Mouse (Mus musculus): Measurements from ENCODE around the gene Slfn8. TPM values are rescaled to one million over a fixed set of nuclear protein-coding genes. Genes with fewer than 3 reads are reported as not detected.
A peak's percentile ranks its signal among the peaks of the same experiment; 100 is the strongest.

The Slfn8 gene
- polyA plus RNA-seq (2015; fragmentation: Nextera tagmentation; extraction: Ambion mirVana), result 0.33 and 0.35 TPM in 2 replicates

DNA sequence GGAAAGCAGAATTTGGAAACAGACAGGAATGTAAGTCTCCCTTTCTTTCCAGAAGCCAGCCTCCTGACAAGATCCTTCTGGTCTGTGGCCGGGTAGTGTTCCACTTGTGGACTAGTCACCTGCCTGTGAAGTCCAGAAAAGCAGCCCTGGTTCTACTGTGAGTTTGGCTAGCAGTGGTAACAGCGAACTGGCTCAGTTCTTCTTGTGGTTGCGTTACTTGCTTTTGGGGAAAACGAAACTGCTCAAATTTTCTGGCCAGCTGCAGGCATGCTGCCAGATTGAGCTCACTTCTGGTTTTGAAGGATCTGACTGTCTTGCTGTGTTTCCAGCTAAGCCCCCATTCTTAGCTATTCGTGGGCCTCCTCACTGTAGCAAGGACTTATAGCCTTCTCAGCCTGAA, at the start of gene Slfn8:
Slfn8 (minus strand) TSS at position 190 of the 400 bp plus-strand sequence.
- Histone ChIP-seq H3K27ac (replicated peaks) (no peak within 1 kb of the TSS), H3K9me3 (ENCODE audit: control insufficient read depth, low read length) (no peaks in the 10 kb centered on the region), H3K9ac (ENCODE audit: low read length) (no peak within 1 kb of the TSS), H3K4me1 (replicated peaks; ENCODE audit: control insufficient read depth, insufficient read depth) (no peaks in the 10 kb centered on the region), H3K4me2 (replicated peaks; ENCODE audit: low read depth) (peak within 1 kb of the TSS; percentile 18), H3K4me3 (ENCODE audit: low read depth, low read length) (no peak within 1 kb of the TSS; the same call in 1 of the 2 replicates), H3K27me3 (ENCODE audit: control insufficient read depth, insufficient read depth, low read length) (no peaks in the 10 kb centered on the region), H3K36me3 (ENCODE audit: control insufficient read depth, insufficient read depth, low read length) (no peaks in the 10 kb centered on the region)
- DNase-seq (ENCODE audit: low spot score) (no peak), ATAC-seq (ENCODE audit: low FRiP score, low TSS enrichment) (no peak)
- TF ChIP-seq EP300 (optimal IDR thresholded peaks at IDR 0.05) (no peak), CTCF (IDR thresholded peaks at IDR 0.05; ENCODE audit: low read depth) (no peak)
- whole genome bisulfite sequencing, result 44% methylated on average over 5 of the region's 5 CpGs

DNA sequence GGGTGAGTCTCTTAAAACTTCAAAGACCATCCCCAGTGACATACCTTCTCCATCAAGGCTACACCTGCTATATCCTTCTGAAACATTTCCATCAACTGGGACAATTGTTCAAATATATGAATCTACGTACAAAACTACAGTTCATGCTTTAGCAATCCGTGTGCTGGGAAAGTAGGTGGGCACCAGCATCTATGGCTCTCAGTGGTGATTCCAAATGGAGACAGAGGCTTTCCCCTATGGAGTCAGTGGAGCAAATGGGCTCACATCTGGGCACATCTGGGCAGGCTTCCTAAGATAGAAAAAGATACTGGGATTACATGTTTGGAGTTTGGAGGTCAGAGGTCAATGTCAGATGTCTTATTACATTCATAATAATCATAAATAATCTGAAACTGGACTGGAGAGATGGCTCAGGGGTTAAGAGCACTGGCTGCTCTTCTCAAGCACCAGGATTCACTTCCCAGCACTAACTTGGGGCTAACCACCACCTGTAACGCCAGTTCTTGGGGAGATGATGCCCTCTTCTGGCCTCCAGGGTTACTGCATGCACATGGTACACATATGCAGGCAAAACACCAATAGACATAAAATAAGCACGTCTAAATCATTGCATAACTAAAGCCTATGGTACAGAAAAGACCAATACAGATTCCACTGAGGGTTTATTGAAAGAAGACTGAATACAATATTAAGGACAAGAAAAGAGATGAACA, 47.5 kb upstream of the Slfn8 start:
- 71% methylated on average over 4 of the region's 4 CpGs for WGBS
- DNase-seq (ENCODE audit: low spot score), result peak; percentile 11
- no peak overlapping the region for H3K4me2 ChIP-seq (replicated peaks; ENCODE audit: low read depth)

DNA sequence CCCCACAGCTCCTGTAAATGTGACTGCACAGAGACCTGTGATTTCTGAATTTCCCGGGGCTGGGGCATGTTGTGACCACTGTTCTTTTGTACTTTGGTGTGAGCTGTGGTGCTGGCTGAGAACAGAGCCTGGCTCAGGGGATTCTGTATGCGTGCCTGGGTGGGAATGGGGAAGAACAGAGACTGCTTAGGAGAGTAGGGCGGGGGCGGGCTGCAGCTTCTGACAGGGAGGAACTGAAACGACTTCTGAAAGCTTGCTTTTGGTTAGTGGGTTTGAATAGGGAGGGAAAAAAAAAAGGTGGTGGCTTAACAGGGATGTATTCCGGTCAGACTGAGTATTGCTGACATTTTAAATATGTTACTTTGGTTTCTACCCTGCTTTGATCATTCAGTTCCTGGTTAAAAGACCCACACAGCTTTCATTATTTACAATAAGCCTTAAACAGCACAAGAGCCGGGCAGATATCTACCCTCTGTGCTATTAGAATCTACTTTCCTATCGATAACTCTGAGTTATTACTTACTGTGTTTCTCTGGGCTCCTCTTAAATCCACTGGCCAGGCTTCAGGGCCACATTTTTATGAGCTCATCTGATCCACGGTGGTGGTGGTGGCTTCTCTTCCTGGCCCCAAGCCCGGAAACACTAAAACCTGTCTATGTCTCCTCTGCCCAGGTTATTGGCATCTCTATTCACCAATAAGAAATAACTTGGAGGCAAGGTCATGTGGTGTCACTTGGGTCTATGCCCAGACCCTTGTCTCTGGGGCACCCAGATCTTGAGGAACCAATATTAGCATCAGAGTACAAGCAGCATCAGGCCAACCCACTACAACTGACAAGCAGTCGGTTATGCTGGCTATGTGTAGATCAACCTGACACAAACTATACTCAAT, 46.3 kb upstream of the Slfn8 start:
- ATAC-seq (ENCODE audit: low FRiP score, low TSS enrichment) (no peak), DNase-seq (ENCODE audit: low spot score) (peak; percentile 19)
- H3K27me3 ChIP-seq (ENCODE audit: control insufficient read depth, insufficient read depth, low read length), result no peaks in the 10 kb centered on the region
- H3K4me1 ChIP-seq (replicated peaks; ENCODE audit: control insufficient read depth, insufficient read depth), result no peaks in the 10 kb centered on the region
- no peak for TF ChIP-seq CTCF (IDR thresholded peaks at IDR 0.05; ENCODE audit: low read depth)
- no peak for TF ChIP-seq EP300 (optimal IDR thresholded peaks at IDR 0.05)
- peak overlapping the region; percentile 29 for H3K4me2 ChIP-seq (replicated peaks; ENCODE audit: low read depth)
- WGBS, result 42% methylated on average over 11 of the region's 11 CpGs
- H3K9me3 ChIP-seq (ENCODE audit: control insufficient read depth, low read length), result no peaks in the 10 kb centered on the region
- no peak overlapping the region for H3K9ac ChIP-seq (ENCODE audit: low read length)
- H3K36me3 ChIP-seq (ENCODE audit: control insufficient read depth, insufficient read depth, low read length), result no peaks in the 10 kb centered on the region
- no peak overlapping the region for H3K27ac ChIP-seq (replicated peaks)
- peak overlapping the region; percentile 18 for H3K4me3 ChIP-seq (ENCODE audit: low read depth, low read length)

More for the DNA sequence above, 47.5 kb upstream of the Slfn8 start:
- TF ChIP-seq EP300 (optimal IDR thresholded peaks at IDR 0.05), result no peak
- TF ChIP-seq CTCF (IDR thresholded peaks at IDR 0.05; ENCODE audit: low read depth), result peak; percentile 43
- H3K27ac ChIP-seq (replicated peaks), result no peak overlapping the region
- no peaks in the 10 kb centered on the region for H3K4me1 ChIP-seq (replicated peaks; ENCODE audit: control insufficient read depth, insufficient read depth)
- no peaks in the 10 kb centered on the region for H3K9me3 ChIP-seq (ENCODE audit: control insufficient read depth, low read length)
- no peak overlapping the region for H3K4me3 ChIP-seq (ENCODE audit: low read depth, low read length)
- no peak for ATAC-seq (ENCODE audit: low FRiP score, low TSS enrichment)
- no peaks in the 10 kb centered on the region for H3K27me3 ChIP-seq (ENCODE audit: control insufficient read depth, insufficient read depth, low read length)
- H3K36me3 ChIP-seq (ENCODE audit: control insufficient read depth, insufficient read depth, low read length), result no peaks in the 10 kb centered on the region
- H3K9ac ChIP-seq (ENCODE audit: low read length), result no peak overlapping the region

DNA sequence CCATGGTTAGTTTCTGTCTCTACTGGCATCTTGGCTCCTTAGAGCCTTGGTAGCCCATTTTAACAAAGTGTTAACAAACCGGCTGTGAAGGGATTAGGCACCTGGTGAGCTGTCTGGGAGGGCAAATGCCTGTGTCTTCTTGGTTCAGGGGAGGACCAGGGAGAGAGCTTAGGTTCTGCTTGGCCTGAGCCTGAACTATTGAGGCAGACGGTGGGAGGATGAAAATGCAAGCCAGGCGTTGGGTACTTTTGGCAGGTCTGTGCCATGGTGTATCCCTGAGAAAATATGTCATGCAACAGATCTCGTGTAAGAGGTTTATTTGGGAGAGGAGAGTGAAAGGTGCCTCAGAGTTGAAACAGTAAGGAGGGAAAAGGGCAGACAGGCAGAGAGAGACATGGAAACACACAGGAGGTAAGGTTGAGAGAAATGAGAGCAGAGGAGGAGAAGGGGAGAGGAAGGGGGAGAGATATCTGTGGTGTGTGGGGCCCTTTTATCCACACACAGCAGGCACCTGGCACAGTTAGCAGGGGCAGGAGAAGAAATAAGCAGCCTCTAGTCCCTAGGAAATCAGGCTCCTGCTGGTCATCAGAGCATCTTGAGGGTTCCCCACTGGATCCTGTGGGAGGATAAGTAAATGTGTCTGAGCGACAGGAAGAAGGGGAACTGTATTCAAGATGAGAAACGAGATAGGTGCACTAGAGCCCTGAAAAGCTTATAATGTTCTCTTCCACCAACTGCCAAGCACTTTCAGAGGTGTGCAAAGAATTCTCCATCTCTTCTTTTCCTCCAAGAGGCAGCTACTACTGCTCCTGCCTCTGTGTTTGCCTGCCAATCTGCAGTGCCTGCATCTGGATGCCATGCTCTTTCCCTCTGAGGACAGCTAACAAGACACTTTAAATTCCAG, 45.1 kb upstream of the Slfn8 start:
- peak; percentile 13 for DNase-seq (ENCODE audit: low spot score)
- H3K27ac ChIP-seq (replicated peaks), result peak overlapping the region; percentile 53; the same call in 1 of the 2 replicates
- no peaks in the 10 kb centered on the region for H3K36me3 ChIP-seq (ENCODE audit: control insufficient read depth, insufficient read depth, low read length)
- ATAC-seq (ENCODE audit: low FRiP score, low TSS enrichment), result no peak
- no peaks in the 10 kb centered on the region for H3K4me1 ChIP-seq (replicated peaks; ENCODE audit: control insufficient read depth, insufficient read depth)
- WGBS, result 19% methylated on average over 6 of the region's 6 CpGs
- H3K27me3 ChIP-seq (ENCODE audit: control insufficient read depth, insufficient read depth, low read length), result no peaks in the 10 kb centered on the region
- no peaks in the 10 kb centered on the region for H3K9me3 ChIP-seq (ENCODE audit: control insufficient read depth, low read length)
- peak overlapping the region; percentile 42 for H3K4me2 ChIP-seq (replicated peaks; ENCODE audit: low read depth)
- H3K4me3 ChIP-seq (ENCODE audit: low read depth, low read length), result peak overlapping the region; percentile 24
- H3K9ac ChIP-seq (ENCODE audit: low read length), result 0 out of 2 replicates have a peak overlapping the region, but pooled peaks have one; percentile 18
- TF ChIP-seq EP300 (optimal IDR thresholded peaks at IDR 0.05) (no peak), CTCF (IDR thresholded peaks at IDR 0.05; ENCODE audit: low read depth) (no peak)

- H3K4me3 ChIP-seq (ENCODE audit: low read depth, low read length), result peak within 1 kb of the TSS; percentile 24
- peak within 1 kb of the TSS; percentile 53; the same call in 1 of the 2 replicates for H3K27ac ChIP-seq (replicated peaks)
- 72% methylated on average over 2 of the region's 2 CpGs for WGBS
- H3K4me2 ChIP-seq (replicated peaks; ENCODE audit: low read depth), result peak within 1 kb of the TSS; percentile 42
- H3K9ac ChIP-seq (ENCODE audit: low read length), result 0 out of 2 replicates have a peak within 1 kb of the TSS, but pooled peaks have one; percentile 18
- no peaks in the 10 kb centered on the region for H3K9me3 ChIP-seq (ENCODE audit: control insufficient read depth, low read length)
- no peaks in the 10 kb centered on the region for H3K36me3 ChIP-seq (ENCODE audit: control insufficient read depth, insufficient read depth, low read length)
- peak; percentile 87 for ATAC-seq (ENCODE audit: low FRiP score, low TSS enrichment)
- TF ChIP-seq CTCF (IDR thresholded peaks at IDR 0.05; ENCODE audit: low read depth) (no peak), EP300 (optimal IDR thresholded peaks at IDR 0.05) (no peak)
- peak; percentile 47 for DNase-seq (ENCODE audit: low spot score)
- no peaks in the 10 kb centered on the region for H3K27me3 ChIP-seq (ENCODE audit: control insufficient read depth, insufficient read depth, low read length)
- no peaks in the 10 kb centered on the region for H3K4me1 ChIP-seq (replicated peaks; ENCODE audit: control insufficient read depth, insufficient read depth)
Observed at GRCm38 (mm10) chr11:83064946-83065345, 44.3 kb upstream of the Slfn8 start, which contains the start of gene Slfn2. Gene Slfn2 (plus strand): TSS chr11:83065112.

Measured in stomach, postnatal 0 days (tissue).